Mouse (Mus musculus) olfactory bulb, adult 2 months (tissue): Measurements from ENCODE around the gene Masp1. TPM values are rescaled to one million over a fixed set of nuclear protein-coding genes. Genes with fewer than 3 reads are reported as not detected.

Source experiments
- H3K27ac ChIP-seq: fragments of 200-500 bp; 2 replicates; pipeline ENCODE4 v1.5.1; 2012; ENCODE audit warnings: low read depth, low read length; ENCODE audit not compliant: insufficient read depth
- H3K4me1 ChIP-seq: fragments of 200-500 bp; 2 replicates; pipeline ENCODE4 v1.6.1; 2012; ENCODE audit warnings: low read length; ENCODE audit not compliant: control insufficient read depth, insufficient read depth
- H3K4me3 ChIP-seq: fragments of 200-500 bp; 2 replicates; pipeline ENCODE4 v1.5.1; 2012; ENCODE audit warnings: mild to moderate bottlenecking, low read depth, low read length, moderate library complexity; ENCODE audit not compliant: insufficient read depth
- CTCF ChIP-seq: fragments of 200-500 bp; IDR thresholded peaks from 2 replicates; pipeline ENCODE4 v1.5.1; 2012; ENCODE audit warnings: low read depth, mild to moderate bottlenecking, low read length, moderate library complexity; ENCODE audit not compliant: insufficient read depth
- POLR2A ChIP-seq: fragments of 200-500 bp; IDR thresholded peaks from 2 replicates; pipeline ENCODE4 v1.6.1; 2012; ENCODE audit warnings: mild to moderate bottlenecking, low read depth, low read length, moderate library complexity; ENCODE audit not compliant: insufficient read depth
- WGBS: fragments of 180-500 bp; shearing (Covaris S2); methylation state at CpG from one replicate; pipeline ENCODE4 v1.1.7; 2018; 5-methylcytosine and 5-hydroxymethylcytosine counted together
- polyA plus RNA-seq: library from polyadenylated mRNA; stranded (reverse); fragments of >200 nt; gene quantifications from 2 replicates; pipeline ENCODE4 v1.2.4, GENCODE M21; 2012; ENCODE audit warnings: low replicate concordance; ENCODE audit not compliant: missing spikeins, insufficient read depth, insufficient read length

Masp1 gene
- polyA plus RNA-seq, 1 experiment: not detected

DNA sequence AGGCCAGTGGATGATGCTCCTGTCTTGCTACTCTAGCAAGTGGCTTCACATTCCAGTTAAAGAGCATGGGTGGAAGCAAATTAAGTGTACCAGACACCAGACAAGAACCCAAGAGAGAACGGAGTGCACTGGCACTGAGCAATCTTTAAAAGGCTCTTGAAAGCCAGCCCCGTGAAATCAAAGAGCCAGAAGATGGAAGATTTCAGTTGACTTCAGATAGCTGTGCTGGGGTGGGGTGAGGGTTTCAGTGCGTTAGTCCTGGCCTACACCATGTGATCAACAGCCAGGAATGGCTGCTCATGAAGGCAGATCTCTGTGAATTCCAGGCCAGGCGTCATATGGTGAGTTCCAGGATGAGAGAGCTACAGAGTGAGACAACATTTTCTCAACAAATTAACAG, 17.3 kb downstream of the Masp1 start:
- no peak overlapping the region for H3K27ac ChIP-seq
- 74% methylated on average over 4 of the region's 4 CpGs for WGBS
- 0 out of 2 replicates have a peak, but pooled peaks cover 4% of the 10 kb centered on the region for H3K4me1 ChIP-seq
- TF ChIP-seq POLR2A (no peak), CTCF (no peak)
- no peak overlapping the region for H3K4me3 ChIP-seq

- Histone ChIP-seq H3K4me3 (no peak overlapping the region), H3K4me1 (0 out of 2 replicates have a peak, but pooled peaks cover 4% of the 10 kb centered on the region), H3K27ac (no peak overlapping the region)
- 92% methylated on average over 3 of the region's 3 CpGs for WGBS
- TF ChIP-seq POLR2A (no peak), CTCF (no peak)
Observed at GRCm38 (mm10) chr16:23502478-23502877, 18.1 kb downstream of the Masp1 start.

- Histone ChIP-seq H3K27ac (no peak overlapping the region), H3K4me3 (no peak overlapping the region), H3K4me1 (0 out of 2 replicates have a peak, but pooled peaks cover 4% of the 10 kb centered on the region)
- WGBS: 87% methylated on average over 2 of the region's 2 CpGs
- TF ChIP-seq CTCF (no peak), POLR2A (no peak)
Observed at GRCm38 (mm10) chr16:23501288-23501687, 19.3 kb downstream of the Masp1 start.

GRCm38 (mm10) chr16:23500558-23500957, 20.1 kb downstream of the Masp1 start:
- TF ChIP-seq CTCF: no peak
- TF ChIP-seq POLR2A: no peak
- Histone ChIP-seq H3K27ac (no peak overlapping the region), H3K4me3 (no peak overlapping the region), H3K4me1 (0 out of 2 replicates have a peak, but pooled peaks cover 4% of the 10 kb centered on the region)
- WGBS: 88% methylated on average over 5 of the region's 5 CpGs

DNA sequence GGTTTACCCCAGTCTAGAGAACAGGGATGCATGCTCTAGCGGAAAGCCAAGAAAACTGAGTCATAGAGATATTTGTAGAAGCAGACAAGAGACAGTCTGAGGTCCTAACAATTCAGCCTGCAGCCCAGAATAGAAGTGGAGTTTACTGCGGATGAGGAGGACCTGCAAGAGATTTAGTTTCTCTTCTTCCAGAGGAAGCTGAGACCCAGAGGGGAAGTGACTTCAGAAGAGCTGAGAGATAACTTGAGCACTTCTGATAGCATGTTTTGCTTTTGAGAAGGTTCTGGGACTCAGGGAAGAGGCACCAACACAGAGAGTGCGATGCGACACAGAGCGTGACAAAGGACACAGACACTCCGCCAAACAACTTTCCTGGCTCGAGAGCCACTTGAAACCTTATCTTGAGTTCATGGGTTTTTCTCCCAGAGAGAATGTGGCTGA, 21.9 kb downstream of the Masp1 start:
- WGBS: 72% methylated on average over 7 of the region's 7 CpGs
- no peak for TF ChIP-seq CTCF
- TF ChIP-seq POLR2A: no peak
- Histone ChIP-seq H3K27ac (no peak overlapping the region), H3K4me1 (0 out of 2 replicates have a peak, but pooled peaks cover 2% of the 10 kb centered on the region), H3K4me3 (no peak overlapping the region)

GRCm38 (mm10) chr16:23497881-23498280, 22.7 kb downstream of the Masp1 start:
- 0 out of 2 replicates have a peak, but pooled peaks cover 2% of the 10 kb centered on the region for H3K4me1 ChIP-seq
- TF ChIP-seq CTCF: no peak
- TF ChIP-seq POLR2A: no peak
- no peak overlapping the region for H3K4me3 ChIP-seq
- no peak overlapping the region for H3K27ac ChIP-seq
- 67% methylated on average over 1 of the region's 1 CpGs for WGBS

- H3K4me1 ChIP-seq: 0 out of 2 replicates have a peak, but pooled peaks cover 2% of the 10 kb centered on the region
- no peak overlapping the region for H3K4me3 ChIP-seq
- no peak for TF ChIP-seq POLR2A
- TF ChIP-seq CTCF: no peak
- WGBS: 37% methylated on average over 3 of the region's 3 CpGs
- H3K27ac ChIP-seq: no peak overlapping the region
Observed at GRCm38 (mm10) chr16:23497440-23497839, 23.2 kb downstream of the Masp1 start.

DNA sequence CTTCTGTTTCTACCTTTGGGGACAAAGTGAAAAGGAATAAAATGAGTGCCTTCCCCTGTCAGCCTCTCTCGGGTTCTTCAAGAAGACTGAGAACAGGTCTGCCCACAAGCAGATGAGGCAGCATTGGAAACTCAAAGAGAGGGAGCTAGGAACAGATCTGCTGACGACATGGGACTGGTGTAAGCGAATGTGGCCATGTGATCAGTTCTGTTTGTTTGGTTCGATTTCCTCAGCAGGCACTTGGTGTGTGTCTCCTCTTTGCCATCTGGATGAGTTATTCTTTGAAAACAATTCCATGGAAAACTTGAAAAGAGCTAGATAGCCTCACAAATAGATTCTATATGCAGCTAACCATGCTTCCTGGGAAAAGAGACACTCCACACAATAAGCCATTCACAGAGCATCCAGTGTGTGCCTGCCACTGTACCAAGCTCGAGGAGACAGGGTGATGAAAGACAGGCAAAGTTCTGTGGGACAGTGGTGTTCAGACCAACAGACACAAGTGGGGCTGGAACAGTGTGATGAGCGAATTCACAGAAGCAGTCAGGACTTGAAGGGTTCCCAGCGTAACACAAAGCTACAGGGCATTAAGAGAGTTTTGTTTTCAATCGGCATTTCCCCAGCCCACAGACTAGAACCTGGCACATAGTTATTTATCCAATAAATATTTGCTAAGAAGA, 24.2 kb downstream of the Masp1 start:
- no peak overlapping the region for H3K27ac ChIP-seq

GRCm38 (mm10) chr16:23492783-23493182, 27.8 kb downstream of the Masp1 start:
- Histone ChIP-seq H3K4me3 (no peak overlapping the region), H3K4me1 (no peaks in the 10 kb centered on the region), H3K27ac (no peak overlapping the region)
- 91% methylated on average over 4 of the region's 4 CpGs for WGBS
- TF ChIP-seq POLR2A (no peak), CTCF (no peak)

More for the DNA sequence above, 24.2 kb downstream of the Masp1 start:
- Histone ChIP-seq H3K4me1 (0 out of 2 replicates have a peak, but pooled peaks cover 2% of the 10 kb centered on the region), H3K4me3 (no peak overlapping the region)
- 76% methylated on average over 8 of the region's 8 CpGs for WGBS
- no peak for TF ChIP-seq POLR2A
- no peak for TF ChIP-seq CTCF
